Mouse (Mus musculus) bone marrow macrophage, adult 2 months (primary cell): ENCODE results near the gene Oxnad1.

ENCODE experiments used
- CTCF ChIP-seq: IDR thresholded peaks from 2 replicates; pipeline ENCODE4 v1.5.1; 2012; ENCODE audit warnings: low read depth, mild to moderate bottlenecking, low read length, moderate library complexity
- POLR2A ChIP-seq: IDR thresholded peaks from 2 replicates; pipeline ENCODE4 v1.6.1; 2012; ENCODE audit warnings: mild to moderate bottlenecking, low read depth, low read length, borderline replicate concordance

- TF ChIP-seq POLR2A (no peak), CTCF (no peak)
Observed at GRCm38 (mm10) chr14:32150872-32151271, 65.7 kb downstream of the Oxnad1 start.
